Mouse (Mus musculus): ENCODE results near the gene Plxna4.

Gene Plxna4

GRCm38 (mm10) chr6:32139537-32139936, 448.5 kb downstream of the Plxna4 start:
- no peak for DNase-seq

DNA sequence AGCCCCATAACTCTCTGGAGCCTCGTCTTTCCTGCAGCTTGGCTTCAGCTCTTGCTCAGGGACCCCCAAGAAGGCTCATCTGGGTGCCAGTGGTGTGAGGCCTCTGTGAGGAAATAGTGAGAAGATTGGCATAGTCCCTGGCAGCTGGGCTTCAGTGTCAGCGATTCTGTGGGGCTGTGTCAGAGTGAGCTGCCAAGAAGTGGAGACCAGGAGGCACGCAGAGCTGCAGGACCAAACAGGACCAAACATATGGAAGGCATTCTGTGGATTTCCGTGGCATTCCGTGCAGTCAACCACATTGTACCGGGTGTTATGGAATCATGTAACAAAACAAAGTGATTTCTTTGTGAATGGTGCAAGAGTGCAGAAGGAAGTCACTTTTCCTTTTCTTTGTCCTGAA, 461.1 kb downstream of the Plxna4 start:
- DNase-seq: no peak

GRCm38 (mm10) chr6:32122584-32123265, 465.3 kb downstream of the Plxna4 start:
- DNase-seq: no peak

GRCm38 (mm10) chr6:32120931-32121330, 467.1 kb downstream of the Plxna4 start:
- no peak for DNase-seq

GRCm38 (mm10) chr6:32109207-32109606, 478.8 kb downstream of the Plxna4 start:
- no peak for DNase-seq

DNA sequence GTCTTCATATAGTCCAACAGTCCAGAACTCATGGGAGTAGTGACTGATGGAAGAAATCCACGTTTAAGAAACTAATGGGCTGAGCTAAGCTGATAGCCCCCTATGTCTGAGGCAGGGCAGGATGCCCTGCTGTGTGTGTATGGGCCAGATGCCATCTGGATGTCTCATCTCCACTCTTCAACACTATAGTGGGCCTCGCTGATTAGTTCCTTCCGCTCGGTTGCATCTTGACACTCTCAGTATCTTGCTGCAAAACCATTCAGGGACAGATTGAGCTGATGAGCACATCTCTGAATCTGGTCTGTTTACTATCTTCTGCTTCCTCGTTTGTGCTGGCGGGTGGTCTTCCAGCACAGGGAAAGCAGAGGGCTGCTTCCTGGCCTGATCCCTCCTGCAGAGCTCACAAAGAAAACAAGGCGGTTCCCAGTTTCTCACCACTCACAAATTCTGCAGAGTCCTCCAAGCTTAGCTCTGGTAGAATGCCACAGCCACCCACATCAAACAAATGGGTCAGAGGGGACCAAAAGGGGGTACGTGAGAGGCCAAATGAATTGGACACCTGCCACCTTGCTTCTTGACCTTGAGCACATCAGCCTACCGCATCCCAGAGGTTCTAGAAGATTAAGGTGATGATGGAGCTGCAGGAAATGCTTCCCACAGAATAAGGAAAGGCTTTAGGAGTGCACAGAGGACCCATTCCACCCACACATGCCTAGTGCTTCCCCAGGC, 482.3 kb downstream of the Plxna4 start:
- DNase-seq: no peak

All from right cerebral cortex, postnatal 25 days (tissue).